Mouse (Mus musculus) forebrain, postnatal 0 days (tissue): ENCODE results near the gene Exoc2. TPM values are rescaled to one million over a fixed set of nuclear protein-coding genes. Genes with fewer than 3 reads are reported as not detected.

Source experiments
- ATAC-seq: fragments of 200-750 bp; cut with Nextera tagmentation; 2 replicates; pipeline ENCODE4 v1.8.0; 2017; ENCODE audit warnings: mild to moderate bottlenecking, moderate library complexity
- DNase-seq: peaks from one replicate; pipeline ENCODE4 v3.0.0-alpha.2; 2015
- H3K27ac ChIP-seq: fragments of 300-500 bp; sonication (generic); 2 replicates; pipeline ENCODE4 v1.5.1; 2014; ENCODE audit warnings: low read depth, mild to moderate bottlenecking, antibody characterized with exemption, low read length, moderate library complexity, mixed read lengths
- H3K27me3 ChIP-seq: fragments of 300-500 bp; sonication (generic); 2 replicates; pipeline ENCODE4 v1.6.1; 2014; ENCODE audit warnings: mild to moderate bottlenecking, low read length, mixed read lengths; ENCODE audit not compliant: insufficient read depth
- H3K36me3 ChIP-seq: fragments of 300-500 bp; sonication (generic); 2 replicates; pipeline ENCODE4 v1.6.1; 2014; ENCODE audit warnings: mild to moderate bottlenecking, moderate library complexity; ENCODE audit not compliant: insufficient read depth
- H3K4me1 ChIP-seq: fragments of 300-500 bp; sonication (generic); 2 replicates; pipeline ENCODE4 v1.6.1; 2014; ENCODE audit warnings: antibody characterized with exemption; ENCODE audit not compliant: insufficient read depth
- H3K4me2 ChIP-seq: fragments of 300-500 bp; sonication (generic); 2 replicates; pipeline ENCODE4 v1.6.1; 2014; ENCODE audit warnings: low read depth, mild to moderate bottlenecking, moderate library complexity
- H3K4me3 ChIP-seq: fragments of 300-500 bp; sonication (generic); 2 replicates; pipeline ENCODE4 v1.5.1; 2014; ENCODE audit warnings: low read depth, low read length, mixed read lengths
- H3K9ac ChIP-seq: fragments of 300-500 bp; sonication (generic); 2 replicates; pipeline ENCODE4 v1.6.1; 2014; ENCODE audit warnings: mild to moderate bottlenecking
- H3K9me3 ChIP-seq: fragments of 300-500 bp; sonication (generic); 2 replicates; pipeline ENCODE4 v1.6.1; 2016; ENCODE audit warnings: low read length
- CTCF ChIP-seq: sonication (generic); IDR thresholded peaks from 2 replicates; pipeline ENCODE4 v1.5.1; 2016; ENCODE audit warnings: antibody characterized with exemption, control low read depth, low read depth
- WGBS: fragments of 180-500 bp; shearing (Covaris S2); extraction: QIAGEN DNeasy Blood & Tissue Kit; methylation state at CpG from one replicate; pipeline ENCODE4 v1.1.7; 2014; 5-methylcytosine and 5-hydroxymethylcytosine counted together
- polyA plus RNA-seq: library from polyadenylated mRNA; unstranded; fragments of >200 nt; fragmentation: Nextera tagmentation; extraction: Ambion mirVana; gene quantifications from 2 replicates; pipeline ENCODE4 v1.2.1, GENCODE M21; 2015
- total RNA-seq: library from RNA; depleted of rRNA; stranded (reverse); fragments of >200 nt; gene quantifications from 2 replicates; pipeline ENCODE4 v1.2.3, GENCODE M21; 2014

Exoc2 gene
- total and polyA plus RNA-seq, 2 experiments from 2014 or later: 44.0 to 69.5 TPM

DNA sequence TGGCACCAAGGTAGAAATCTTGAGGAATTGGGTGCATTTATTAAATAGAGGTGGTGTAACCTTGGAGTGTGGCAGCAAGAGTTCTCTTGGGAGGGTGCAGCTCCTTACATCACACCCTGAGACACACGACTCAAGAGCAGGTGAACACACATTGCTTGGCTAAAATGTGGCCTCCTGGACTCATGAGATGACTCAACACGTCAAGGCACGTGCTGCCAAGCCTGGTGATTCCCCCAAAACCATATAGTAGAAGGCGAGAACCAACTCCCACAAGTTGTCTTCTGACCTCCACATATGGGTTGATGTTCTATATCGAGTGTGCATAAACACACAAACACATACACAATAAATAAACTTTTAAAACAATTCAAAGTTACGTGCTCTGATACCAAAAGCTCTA lies 25.9 kb upstream of the Exoc2 start:
- Histone ChIP-seq H3K27me3 (no peaks in the 10 kb centered on the region), H3K4me1 (no peaks in the 10 kb centered on the region), H3K36me3 (no peaks in the 10 kb centered on the region), H3K27ac (no peak overlapping the region), H3K4me2 (no peak overlapping the region), H3K9ac (no peak overlapping the region), H3K4me3 (no peak overlapping the region), H3K9me3 (no peaks in the 10 kb centered on the region)
- DNase-seq: no peak
- WGBS: 92% methylated on average over 6 of the region's 6 CpGs
- no peak for TF ChIP-seq CTCF
- no peak for ATAC-seq

DNA sequence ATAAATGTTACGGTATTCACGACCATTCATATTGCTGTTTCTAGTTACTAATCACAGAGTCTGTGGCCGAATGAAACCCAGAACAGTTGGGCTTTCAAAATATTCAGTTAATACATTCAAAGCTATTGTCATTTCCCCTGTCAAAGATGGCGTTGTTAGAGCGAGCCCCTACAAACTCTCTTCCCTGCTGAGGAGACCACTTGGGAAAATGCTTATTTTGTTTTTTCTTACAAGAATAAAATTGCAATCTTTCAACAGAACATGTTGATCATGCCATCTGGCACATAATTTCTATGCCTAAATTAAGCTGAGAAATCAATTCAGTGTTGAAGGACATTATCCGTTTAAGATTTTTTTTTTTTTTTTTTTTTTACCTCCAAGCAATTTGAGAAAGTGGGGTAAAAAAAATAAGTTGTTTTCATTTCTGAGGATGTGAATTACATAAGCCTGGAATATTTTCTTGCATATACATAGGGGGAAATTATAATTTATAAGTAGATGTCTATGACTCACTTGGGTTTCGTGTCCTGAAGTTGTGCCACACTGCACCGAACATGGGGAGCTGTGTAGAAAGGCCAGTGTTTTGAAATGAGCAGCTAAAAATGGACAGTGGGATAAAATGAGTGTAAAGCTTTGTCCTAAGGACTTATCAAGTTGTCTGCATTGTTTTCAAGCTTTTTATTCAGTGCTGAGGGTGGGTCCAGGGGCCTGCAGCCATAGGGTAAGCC lies 23.8 kb upstream of the Exoc2 start:
- no peak overlapping the region for H3K4me2 ChIP-seq
- H3K4me1 ChIP-seq: no peaks in the 10 kb centered on the region
- H3K9me3 ChIP-seq: no peaks in the 10 kb centered on the region
- no peak overlapping the region for H3K9ac ChIP-seq
- H3K27ac ChIP-seq: peak overlapping the region; percentile 36; the same call in 1 of the 2 replicates
- no peak overlapping the region for H3K4me3 ChIP-seq
- no peaks in the 10 kb centered on the region for H3K36me3 ChIP-seq
- no peak for TF ChIP-seq CTCF
- WGBS: 48% methylated on average over 8 of the region's 8 CpGs
- ATAC-seq (peak; percentile 75), DNase-seq (peak; percentile 48)
- no peaks in the 10 kb centered on the region for H3K27me3 ChIP-seq

DNA sequence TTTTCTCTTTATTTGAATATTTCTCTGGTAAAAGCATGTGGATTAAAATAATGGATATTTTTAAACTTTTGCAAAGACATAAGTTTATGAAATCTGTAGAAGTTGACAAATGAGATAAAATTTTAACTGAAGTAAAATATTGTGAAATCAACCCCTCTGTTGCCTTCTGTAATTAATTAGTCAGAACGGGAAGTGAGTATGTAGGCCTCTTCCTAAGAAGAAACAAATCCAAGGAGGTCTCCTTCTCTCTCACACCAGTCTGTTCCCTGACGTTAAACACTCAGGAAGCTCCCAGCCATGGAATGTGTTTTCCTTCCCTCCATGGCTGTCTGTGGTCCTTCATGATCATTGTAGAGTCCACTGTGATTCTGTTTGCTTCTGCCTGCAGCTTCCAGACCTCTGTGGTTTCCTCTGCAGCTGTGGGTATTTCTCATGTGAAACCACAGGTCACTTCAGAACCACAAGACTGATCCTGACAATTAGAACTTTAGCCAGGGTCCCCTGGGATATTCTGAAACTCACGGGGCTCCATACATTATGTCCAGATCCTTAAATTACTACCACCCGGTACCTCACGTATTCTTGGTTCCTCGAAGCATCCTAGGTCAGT lies 20.5 kb upstream of the Exoc2 start:
- H3K27me3 ChIP-seq: no peaks in the 10 kb centered on the region
- H3K4me3 ChIP-seq: no peak overlapping the region
- no peak overlapping the region for H3K4me2 ChIP-seq
- ATAC-seq: no peak
- H3K9me3 ChIP-seq: no peaks in the 10 kb centered on the region
- no peak overlapping the region for H3K27ac ChIP-seq
- WGBS: 83% methylated on average over 6 of the region's 6 CpGs
- DNase-seq: no peak
- no peak for TF ChIP-seq CTCF
- no peaks in the 10 kb centered on the region for H3K4me1 ChIP-seq
- no peak overlapping the region for H3K9ac ChIP-seq
- H3K36me3 ChIP-seq: no peaks in the 10 kb centered on the region

DNA sequence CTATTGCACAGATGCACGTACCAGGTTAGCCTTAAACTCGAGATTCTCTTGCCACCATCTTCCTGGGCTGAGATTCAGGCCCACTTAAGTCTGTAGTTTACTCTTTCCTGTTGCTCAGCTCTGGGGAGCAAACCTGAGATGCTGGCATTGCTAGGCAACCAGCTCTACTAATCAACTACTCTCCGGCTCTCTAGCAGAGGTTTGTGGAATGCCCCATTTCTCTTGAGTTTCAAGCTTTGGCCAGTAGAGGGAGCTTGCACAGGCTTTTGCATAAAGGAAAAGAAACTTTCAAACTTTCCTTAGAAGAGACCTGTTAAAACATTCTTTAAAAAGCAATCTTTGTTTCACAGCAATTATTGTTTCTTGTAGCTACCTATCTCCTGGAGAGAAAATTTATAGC lies 19.9 kb upstream of the Exoc2 start:
- peak; percentile 77 for TF ChIP-seq CTCF
- 27% methylated on average over 3 of the region's 3 CpGs for WGBS
- no peaks in the 10 kb centered on the region for H3K36me3 ChIP-seq
- H3K9me3 ChIP-seq: no peaks in the 10 kb centered on the region
- no peak overlapping the region for H3K27ac ChIP-seq
- H3K4me1 ChIP-seq: no peaks in the 10 kb centered on the region
- ATAC-seq: peak; percentile 84
- DNase-seq: peak; percentile 87
- H3K27me3 ChIP-seq: no peaks in the 10 kb centered on the region
- no peak overlapping the region for H3K4me2 ChIP-seq
- H3K9ac ChIP-seq: no peak overlapping the region
- H3K4me3 ChIP-seq: no peak overlapping the region

DNA sequence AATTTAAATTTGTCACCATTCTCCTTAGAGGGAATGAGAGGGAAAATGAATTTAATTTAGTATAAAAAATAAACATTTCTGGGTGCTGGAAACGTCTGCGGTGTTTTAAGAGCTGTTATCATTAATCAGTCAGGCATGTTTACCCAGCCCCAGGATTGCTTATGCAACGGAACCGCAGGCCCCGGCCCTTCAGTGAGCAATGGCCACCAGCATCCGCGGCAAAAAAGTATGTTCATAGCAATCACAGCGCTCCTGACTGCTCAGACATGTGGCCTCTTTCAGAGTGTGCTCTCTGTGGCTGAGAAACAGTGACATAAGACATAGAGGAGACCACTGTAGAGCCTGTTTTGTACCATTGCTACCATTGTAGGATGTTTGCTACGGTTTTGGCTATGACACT lies 16.3 kb upstream of the Exoc2 start:
- H3K36me3 ChIP-seq: no peaks in the 10 kb centered on the region
- 86% methylated on average over 9 of the region's 9 CpGs for WGBS
- H3K9me3 ChIP-seq: no peaks in the 10 kb centered on the region
- H3K4me3 ChIP-seq: no peak overlapping the region
- no peak for DNase-seq
- H3K4me2 ChIP-seq: no peak overlapping the region
- H3K27me3 ChIP-seq: no peaks in the 10 kb centered on the region
- no peak for TF ChIP-seq CTCF
- ATAC-seq: no peak
- no peak overlapping the region for H3K9ac ChIP-seq
- no peak overlapping the region for H3K27ac ChIP-seq
- no peaks in the 10 kb centered on the region for H3K4me1 ChIP-seq

DNA sequence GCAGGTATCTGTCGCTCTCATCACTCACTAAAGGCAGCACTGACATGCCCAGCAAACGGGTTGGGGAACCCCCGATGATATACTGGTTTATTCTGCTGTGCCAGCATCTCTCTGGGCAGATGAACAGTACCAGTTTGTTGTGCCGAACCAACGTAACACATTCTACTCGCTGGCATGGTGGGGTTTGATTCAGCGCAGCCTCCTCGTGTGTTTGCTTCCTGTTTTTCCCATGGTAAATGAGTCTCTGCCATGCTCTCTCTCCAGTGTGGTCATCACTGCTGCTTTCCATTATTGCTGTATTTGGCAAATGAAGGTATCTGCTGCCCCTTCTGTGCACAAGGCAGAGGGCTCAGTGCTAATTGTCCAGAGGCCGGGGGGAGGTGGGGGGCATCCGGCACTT lies 15.8 kb upstream of the Exoc2 start:
- Histone ChIP-seq H3K4me3 (no peak overlapping the region), H3K27ac (no peak overlapping the region), H3K36me3 (no peaks in the 10 kb centered on the region), H3K9me3 (no peaks in the 10 kb centered on the region), H3K9ac (no peak overlapping the region), H3K27me3 (no peaks in the 10 kb centered on the region; the same call in 1 of the 2 replicates), H3K4me1 (no peaks in the 10 kb centered on the region), H3K4me2 (no peak overlapping the region)
- TF ChIP-seq CTCF: no peak
- ATAC-seq (no peak), DNase-seq (no peak)
- WGBS: 89% methylated on average over 10 of the region's 10 CpGs

DNA sequence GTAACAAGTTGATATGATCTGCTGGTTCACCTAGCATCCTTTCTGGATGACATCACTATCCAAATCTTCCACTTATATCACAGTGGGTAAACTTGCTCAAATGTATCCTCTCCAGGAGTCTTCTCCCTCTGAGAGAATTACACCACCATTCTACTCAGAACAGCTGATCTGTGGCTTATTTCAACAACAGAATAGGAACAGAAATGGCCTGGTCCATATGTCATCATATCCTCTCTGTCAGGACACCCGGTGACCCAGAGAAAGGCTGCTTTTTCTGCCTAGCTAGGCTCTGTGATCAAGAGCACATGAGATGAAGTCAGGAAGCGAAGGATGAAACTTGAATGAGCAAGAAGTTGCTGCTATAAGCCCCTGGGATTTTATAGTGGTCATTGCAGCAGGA lies 13.8 kb upstream of the Exoc2 start:
- Histone ChIP-seq H3K4me1 (no peaks in the 10 kb centered on the region), H3K9ac (no peak overlapping the region), H3K36me3 (no peaks in the 10 kb centered on the region), H3K4me2 (no peak overlapping the region), H3K27ac (no peak overlapping the region), H3K4me3 (no peak overlapping the region), H3K27me3 (no peaks in the 10 kb centered on the region; the same call in 1 of the 2 replicates), H3K9me3 (no peaks in the 10 kb centered on the region)
- TF ChIP-seq CTCF: no peak
- DNase-seq (no peak), ATAC-seq (no peak)
- WGBS: 87% methylated on average over 2 of the region's 2 CpGs
